Mouse (Mus musculus): Measurements from ENCODE around the gene Cxcr5. TPM values are rescaled to one million over a fixed set of nuclear protein-coding genes. Genes with fewer than 3 reads are reported as not detected.

The Cxcr5 gene
- polyA plus RNA-seq, 1 experiment: not detected

GRCm38 (mm10) chr9:44485516-44486161, 76.0 kb downstream of the Cxcr5 start:
- Histone ChIP-seq H3K27ac (ENCODE audit: insufficient read depth, low read length) (peak overlapping the region; percentile 53), H3K4me3 (ENCODE audit: insufficient read depth, low read length) (peak overlapping the region; percentile 84), H3K4me1 (ENCODE audit: control insufficient read depth, insufficient read depth, low read length) (peaks cover 16% of the 10 kb centered on the region)
- TF ChIP-seq CTCF (IDR thresholded peaks at IDR 0.05; ENCODE audit: borderline replicate concordance, insufficient read depth, low read length): no peak
- no peak for TF ChIP-seq POLR2A (IDR thresholded peaks at IDR 0.05; ENCODE audit: low read depth, low read length)

- TF ChIP-seq CTCF (IDR thresholded peaks at IDR 0.05; ENCODE audit: borderline replicate concordance, insufficient read depth, low read length) (no peak), POLR2A (IDR thresholded peaks at IDR 0.05; ENCODE audit: low read depth, low read length) (no peak)
- Histone ChIP-seq H3K27ac (ENCODE audit: insufficient read depth, low read length) (0 out of 2 replicates have a peak overlapping the region, but pooled peaks have one; percentile 75), H3K4me3 (ENCODE audit: insufficient read depth, low read length) (peak overlapping the region; percentile 84), H3K4me1 (ENCODE audit: control insufficient read depth, insufficient read depth, low read length) (peaks cover 19% of the 10 kb centered on the region)
These were observed 76.6 kb downstream of the Cxcr5 start for GRCm38 (mm10) chr9:44485105-44485515.

GRCm38 (mm10) chr9:44484311-44485104, 77.2 kb downstream of the Cxcr5 start:
- H3K27ac ChIP-seq (ENCODE audit: insufficient read depth, low read length): peak overlapping the region; percentile 75
- H3K4me3 ChIP-seq (ENCODE audit: insufficient read depth, low read length): peak overlapping the region; percentile 84
- TF ChIP-seq POLR2A (IDR thresholded peaks at IDR 0.05; ENCODE audit: low read depth, low read length): no peak
- no peak for TF ChIP-seq CTCF (IDR thresholded peaks at IDR 0.05; ENCODE audit: borderline replicate concordance, insufficient read depth, low read length)
- peaks cover 16% of the 10 kb centered on the region for H3K4me1 ChIP-seq (ENCODE audit: control insufficient read depth, insufficient read depth, low read length)

- H3K27ac ChIP-seq (ENCODE audit: insufficient read depth, low read length): peak overlapping the region; percentile 75
- no peak for TF ChIP-seq CTCF (IDR thresholded peaks at IDR 0.05; ENCODE audit: borderline replicate concordance, insufficient read depth, low read length)
- peak; percentile 57; the same call in 1 of the 2 replicates for TF ChIP-seq POLR2A (IDR thresholded peaks at IDR 0.05; ENCODE audit: low read depth, low read length)
- H3K4me1 ChIP-seq (ENCODE audit: control insufficient read depth, insufficient read depth, low read length): peaks cover 14% of the 10 kb centered on the region
- peak overlapping the region; percentile 84 for H3K4me3 ChIP-seq (ENCODE audit: insufficient read depth, low read length)
These were observed 78.1 kb downstream of the Cxcr5 start for GRCm38 (mm10) chr9:44483510-44484044.

GRCm38 (mm10) chr9:44483041-44483509, 78.6 kb downstream of the Cxcr5 start:
- TF ChIP-seq CTCF (IDR thresholded peaks at IDR 0.05; ENCODE audit: borderline replicate concordance, insufficient read depth, low read length): no peak
- peaks cover 12% of the 10 kb centered on the region for H3K4me1 ChIP-seq (ENCODE audit: control insufficient read depth, insufficient read depth, low read length)
- peak overlapping the region; percentile 75 for H3K27ac ChIP-seq (ENCODE audit: insufficient read depth, low read length)
- peak overlapping the region; percentile 84 for H3K4me3 ChIP-seq (ENCODE audit: insufficient read depth, low read length)

- H3K27ac ChIP-seq (ENCODE audit: insufficient read depth, low read length): peak within 1 kb of the TSS; percentile 75
- H3K4me3 ChIP-seq (ENCODE audit: insufficient read depth, low read length): peak within 1 kb of the TSS; percentile 84
- TF ChIP-seq CTCF (IDR thresholded peaks at IDR 0.05; ENCODE audit: borderline replicate concordance, insufficient read depth, low read length) (no peak), POLR2A (IDR thresholded peaks at IDR 0.05; ENCODE audit: low read depth, low read length) (peak; percentile 93)
- H3K4me1 ChIP-seq (ENCODE audit: control insufficient read depth, insufficient read depth, low read length): peaks cover 7% of the 10 kb centered on the region; the same call in 1 of the 2 replicates
These were observed 79.1 kb downstream of the Cxcr5 start, which contains the start of gene Bcl9l for GRCm38 (mm10) chr9:44482552-44482951. Bcl9l (plus strand) TSS chr9:44482825.

- TF ChIP-seq POLR2A (IDR thresholded peaks at IDR 0.05; ENCODE audit: low read depth, low read length) (no peak), CTCF (IDR thresholded peaks at IDR 0.05; ENCODE audit: borderline replicate concordance, insufficient read depth, low read length) (no peak)
- no peak overlapping the region for H3K4me3 ChIP-seq (ENCODE audit: insufficient read depth, low read length)
- no peak overlapping the region for H3K27ac ChIP-seq (ENCODE audit: insufficient read depth, low read length)
- H3K4me1 ChIP-seq (ENCODE audit: control insufficient read depth, insufficient read depth, low read length): peaks cover 7% of the 10 kb centered on the region; the same call in 1 of the 2 replicates
These were observed 79.6 kb downstream of the Cxcr5 start for GRCm38 (mm10) chr9:44482112-44482511.

- H3K27ac ChIP-seq (ENCODE audit: insufficient read depth, low read length): peak overlapping the region; percentile 94
- peak overlapping the region; percentile 67 for H3K4me3 ChIP-seq (ENCODE audit: insufficient read depth, low read length)
- H3K4me1 ChIP-seq (ENCODE audit: control insufficient read depth, insufficient read depth, low read length): peaks cover 4% of the 10 kb centered on the region; the same call in 1 of the 2 replicates
- TF ChIP-seq CTCF (IDR thresholded peaks at IDR 0.05; ENCODE audit: borderline replicate concordance, insufficient read depth, low read length): peak; percentile 93
- peak; percentile 83 for TF ChIP-seq POLR2A (IDR thresholded peaks at IDR 0.05; ENCODE audit: low read depth, low read length)
These were observed 81.8 kb downstream of the Cxcr5 start for GRCm38 (mm10) chr9:44479628-44480428.

Data from embryonic fibroblast, embryonic 13.5 days (primary cell).